Mouse (Mus musculus) myocyte (in vitro differentiated cells): ENCODE data around the gene Gm20388. TPM values are rescaled to one million over a fixed set of nuclear protein-coding genes. Genes with fewer than 3 reads are reported as not detected.

Source experiments
- H3K27me3 ChIP-seq: one replicate; pipeline ENCODE4 v1.6.1; 2011; ENCODE audit not compliant: control insufficient read depth, insufficient read depth, insufficient read length
- H3K36me3 ChIP-seq: one replicate; pipeline ENCODE4 v1.6.1; 2011; ENCODE audit not compliant: control insufficient read depth, insufficient read depth
- H3K4me2 ChIP-seq: one replicate; pipeline ENCODE4 v1.6.1; 2011; ENCODE audit warnings: low read depth, control low read depth
- H3K4me3 ChIP-seq: one replicate; pipeline ENCODE4 v1.5.1; 2011; ENCODE audit warnings: mild to moderate bottlenecking, control low read depth, moderate library complexity
- H3K79me2 ChIP-seq: one replicate; pipeline ENCODE4 v1.6.1; 2011; ENCODE audit not compliant: control insufficient read depth, insufficient read depth
- H3ac ChIP-seq: one replicate; pipeline ENCODE4 v1.6.1; 2011; ENCODE audit not compliant: control insufficient read depth, insufficient read length
- CEBPB ChIP-seq: IDR thresholded peaks from 2 replicates; pipeline ENCODE4 v1.6.1; 2011; ENCODE audit warnings: mild to moderate bottlenecking, moderate library complexity; ENCODE audit not compliant: poor library complexity, insufficient read depth, severe bottlenecking
- E2F4 ChIP-seq: IDR thresholded peaks from one replicate; pipeline ENCODE4 v1.6.1; 2011; ENCODE audit warnings: mild to moderate bottlenecking, control low read depth, moderate library complexity; ENCODE audit not compliant: insufficient read depth
- MAX ChIP-seq: IDR thresholded peaks from one replicate; pipeline ENCODE4 v1.6.1; 2011; ENCODE audit warnings: low read depth, mild to moderate bottlenecking, control low read depth
- MYOD1 ChIP-seq, 3 experiments: IDR thresholded peaks; one replicate each; pipeline ENCODE4 v1.6.1; 2011; ENCODE audit warnings: control low read depth in 2 of 3, low read depth in 2 of 3, mild to moderate bottlenecking in 2 of 3, moderate library complexity in 1 of 3; ENCODE audit not compliant: insufficient read length in 2 of 3, control insufficient read depth in 1 of 3
- MYOG ChIP-seq, 3 experiments: IDR thresholded peaks; one replicate each; pipeline ENCODE4 v1.6.1; 2011; ENCODE audit warnings: control low read depth in 2 of 3, low read depth in 2 of 3, mild to moderate bottlenecking in 2 of 3; ENCODE audit not compliant: insufficient read length in 2 of 3, control insufficient read depth in 1 of 3, insufficient read depth in 1 of 3
- POLR2A ChIP-seq: IDR thresholded peaks from one replicate; pipeline ENCODE4 v1.6.1; 2011; ENCODE audit warnings: low read depth, mild to moderate bottlenecking, control low read depth, moderate library complexity; ENCODE audit not compliant: insufficient read length
- POLR2AphosphoS2 ChIP-seq: IDR thresholded peaks from one replicate; pipeline ENCODE4 v1.6.1; 2011; ENCODE audit warnings: low read depth, control low read depth; ENCODE audit not compliant: insufficient read length
- REST ChIP-seq: IDR thresholded peaks from one replicate; pipeline ENCODE4 v1.6.1; 2011; ENCODE audit warnings: mild to moderate bottlenecking, control low read depth, moderate library complexity; ENCODE audit not compliant: insufficient read depth, insufficient read length
- SRF ChIP-seq: IDR thresholded peaks from one replicate; pipeline ENCODE4 v1.6.1; 2011; ENCODE audit warnings: low read depth; ENCODE audit not compliant: control insufficient read depth, insufficient read length
- TCF12 ChIP-seq: IDR thresholded peaks from one replicate; pipeline ENCODE4 v1.6.1; 2011; ENCODE audit warnings: mild to moderate bottlenecking, control low read depth; ENCODE audit not compliant: poor library complexity, insufficient read depth, severe bottlenecking
- TCF3 ChIP-seq: IDR thresholded peaks from one replicate; pipeline ENCODE4 v1.6.1; 2011; ENCODE audit warnings: low read depth, control low read depth; ENCODE audit not compliant: insufficient read length
- USF1 ChIP-seq: IDR thresholded peaks from one replicate; pipeline ENCODE4 v1.6.1; 2011; ENCODE audit warnings: low read depth, mild to moderate bottlenecking, control low read depth, moderate library complexity
- polyA plus RNA-seq: library from polyadenylated mRNA; unstranded; fragments of >200 nt; fragmentation: generic; extraction: Trizol; gene quantifications from one replicate; pipeline ENCODE4 v1.2.1, GENCODE M21; 2012; ENCODE audit warnings: missing spikeins

Gene Gm20388
- polyA plus RNA-seq, 1 experiment, result 15.3 TPM

DNA sequence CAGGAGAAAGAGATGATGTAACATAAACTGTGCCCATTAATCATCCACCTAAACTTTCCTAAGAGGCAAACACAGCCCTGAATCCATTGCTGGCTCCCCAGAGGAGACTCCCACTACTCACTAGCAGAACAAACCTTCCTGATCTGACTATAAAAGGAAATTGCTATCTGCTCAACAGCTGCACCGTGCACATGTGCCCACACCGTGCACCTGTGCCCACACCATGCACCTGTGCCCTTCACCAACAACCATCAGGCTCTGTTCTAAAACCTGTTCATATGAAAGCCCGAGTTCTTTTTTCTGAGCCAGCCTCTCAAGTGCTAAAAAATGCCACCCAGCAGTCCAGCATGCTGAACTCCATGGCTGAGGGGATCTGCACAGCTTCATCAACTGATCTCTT, 4004.0 kb downstream of the Gm20388 start:
- Histone ChIP-seq H3K79me2 (no peaks in the 10 kb centered on the region), H3K36me3 (peaks cover 27% of the 10 kb centered on the region), H3K4me3 (no peak overlapping the region), H3K27me3 (no peaks in the 10 kb centered on the region), H3ac (no peak overlapping the region), H3K4me2 (no peak overlapping the region)
- TF ChIP-seq TCF3 (peak; percentile 41), E2F4 (no peak), CEBPB (no peak), TCF12 (no peak), MYOG (IDR thresholded peaks at IDR 0.05; ENCODE audit: control insufficient read depth in 1 of 3, insufficient read depth in 1 of 3, insufficient read length in 2 of 3, low read depth in 2 of 3) (peak in 2 of 3 experiments; percentile 11 to 70), MYOD1 (IDR thresholded peaks at IDR 0.05; ENCODE audit: control insufficient read depth in 1 of 3, insufficient read length in 2 of 3, low read depth in 2 of 3) (peak in 2 of 3 experiments; percentile 34 to 74), REST (no peak)

DNA sequence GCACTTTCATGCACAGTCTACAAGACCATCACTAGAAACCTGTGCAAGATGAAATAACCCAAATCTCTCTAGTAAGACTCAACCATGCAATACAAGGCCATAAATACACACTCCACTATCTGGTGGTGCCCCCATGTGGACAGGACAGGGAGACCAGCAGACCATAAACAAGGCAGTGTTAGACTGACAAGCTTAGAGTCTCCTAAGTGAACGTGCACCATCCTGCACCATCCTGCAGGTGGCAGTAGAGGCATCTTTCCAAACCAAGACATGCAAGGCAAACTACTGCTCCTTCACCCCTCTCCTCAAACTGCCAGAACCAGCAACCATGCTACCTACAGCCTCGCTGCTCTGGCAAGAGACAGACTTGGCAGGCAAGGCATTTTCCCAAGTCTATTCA, 4014.1 kb downstream of the Gm20388 start:
- H3K4me3 ChIP-seq, result no peak overlapping the region
- H3ac ChIP-seq, result no peak overlapping the region
- H3K4me2 ChIP-seq, result no peak overlapping the region
- peaks cover 19% of the 10 kb centered on the region for H3K36me3 ChIP-seq
- H3K27me3 ChIP-seq, result no peaks in the 10 kb centered on the region
- no peak for TF ChIP-seq USF1
- peak; percentile 50 for TF ChIP-seq SRF
- TF ChIP-seq POLR2A, result no peak
- TF ChIP-seq REST, result no peak
- no peaks in the 10 kb centered on the region for H3K79me2 ChIP-seq

DNA sequence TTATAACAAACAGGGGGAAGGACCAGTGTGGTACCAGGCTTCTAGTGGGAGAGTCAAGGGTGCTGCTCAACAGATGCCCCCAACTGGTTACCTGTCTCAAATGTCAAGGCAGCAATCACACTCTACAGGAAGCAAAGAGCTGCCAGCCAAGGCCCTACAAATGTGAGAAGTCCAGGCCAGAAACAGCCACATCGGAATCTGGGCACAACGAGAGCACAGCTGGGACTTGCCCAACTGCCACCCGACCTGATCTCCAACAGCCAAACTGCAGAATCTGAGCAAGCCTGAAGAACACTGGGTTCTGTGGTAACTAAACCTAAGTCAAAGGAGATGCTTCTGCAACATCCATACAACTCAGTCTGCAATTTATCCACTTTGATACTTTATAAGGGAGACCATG, 4015.0 kb downstream of the Gm20388 start:
- TF ChIP-seq TCF3, result no peak
- no peak for TF ChIP-seq MYOD1 (IDR thresholded peaks at IDR 0.05; ENCODE audit: control insufficient read depth in 1 of 3, insufficient read length in 2 of 3, low read depth in 2 of 3)
- no peak for TF ChIP-seq E2F4
- no peak for TF ChIP-seq MYOG (IDR thresholded peaks at IDR 0.05; ENCODE audit: control insufficient read depth in 1 of 3, insufficient read depth in 1 of 3, insufficient read length in 2 of 3, low read depth in 2 of 3)
- TF ChIP-seq POLR2A, result no peak
- no peak for TF ChIP-seq TCF12
- no peak for TF ChIP-seq SRF
- TF ChIP-seq USF1, result no peak
- TF ChIP-seq CEBPB, result no peak
- TF ChIP-seq POLR2AphosphoS2, result no peak
- no peak for TF ChIP-seq REST
- no peak for TF ChIP-seq MAX
- Histone ChIP-seq H3K79me2 (no peaks in the 10 kb centered on the region), H3ac (no peak overlapping the region), H3K27me3 (no peaks in the 10 kb centered on the region), H3K4me2 (no peak overlapping the region), H3K36me3 (peaks cover 26% of the 10 kb centered on the region), H3K4me3 (no peak overlapping the region)

DNA sequence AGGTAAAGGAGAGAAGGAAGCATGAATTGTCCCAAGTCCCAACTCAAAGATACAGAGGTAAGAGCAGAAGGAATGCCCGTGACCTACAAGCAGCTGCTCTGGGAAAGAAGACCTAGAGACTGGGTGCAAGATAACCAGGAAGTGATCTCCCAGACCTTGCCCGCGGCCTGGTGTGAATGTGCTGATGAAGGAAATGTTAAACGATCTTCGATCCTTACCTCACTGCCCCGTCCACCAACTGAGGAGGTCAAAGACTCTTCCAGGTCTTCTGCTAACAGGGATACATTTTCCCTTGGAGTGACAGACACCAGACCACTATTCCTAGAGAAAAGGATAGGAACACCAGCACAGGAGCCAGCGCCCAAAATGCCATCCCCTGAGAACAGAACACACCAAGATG, 4018.4 kb downstream of the Gm20388 start:
- H3K4me3 ChIP-seq, result no peak overlapping the region
- no peaks in the 10 kb centered on the region for H3K79me2 ChIP-seq
- no peak for TF ChIP-seq CEBPB
- TF ChIP-seq POLR2AphosphoS2, result no peak
- TF ChIP-seq TCF12, result no peak
- TF ChIP-seq SRF, result no peak
- no peak for TF ChIP-seq REST
- no peak for TF ChIP-seq MAX
- no peak for TF ChIP-seq TCF3
- no peak overlapping the region for H3ac ChIP-seq
- peaks cover 37% of the 10 kb centered on the region for H3K36me3 ChIP-seq
- H3K4me2 ChIP-seq, result no peak overlapping the region
- H3K27me3 ChIP-seq, result no peaks in the 10 kb centered on the region

DNA sequence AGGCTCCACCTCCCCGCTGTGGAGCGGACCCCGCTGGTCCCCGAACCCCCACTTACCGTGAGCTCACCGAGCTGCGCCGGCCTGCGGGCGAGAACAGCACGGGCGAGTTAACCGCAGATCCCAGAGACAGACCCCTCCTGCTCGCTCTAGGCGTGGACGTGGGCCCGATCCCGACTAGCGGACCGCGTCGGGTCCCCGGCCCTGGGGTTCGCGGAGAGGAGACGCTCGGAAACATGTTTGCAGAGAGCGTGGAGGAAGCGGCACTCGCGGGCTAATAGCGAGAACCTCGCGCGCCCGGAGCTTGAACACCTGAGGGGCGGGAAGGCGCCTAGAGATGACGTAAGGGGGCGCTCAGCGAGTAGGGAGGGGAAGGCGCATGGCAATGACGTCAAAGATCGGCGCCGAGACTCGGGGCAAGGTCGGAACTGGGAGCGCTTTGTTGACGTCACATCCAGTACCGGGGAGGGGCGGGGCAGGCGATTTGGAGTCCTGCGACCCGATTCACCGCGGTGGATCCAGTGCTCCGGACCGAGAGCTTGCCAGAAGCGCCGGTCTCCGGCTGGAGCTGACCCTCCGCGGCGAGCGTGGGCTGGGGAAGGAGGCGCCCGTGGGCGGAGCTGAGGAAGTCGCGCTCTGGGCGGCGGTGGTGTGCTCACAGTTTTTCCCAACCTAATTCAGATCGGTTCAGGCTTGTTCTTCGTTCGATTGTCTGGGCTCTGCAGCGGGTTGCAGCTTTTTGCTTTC, 4038.5 kb downstream of the Gm20388 start, which contains the start of gene Nup133:
TSS of gene Nup133 (minus strand) at position 324 of the 744 bp plus-strand sequence.
- H3K79me2 ChIP-seq, result peaks cover 18% of the 10 kb centered on the region
- TF ChIP-seq TCF3 (no peak), CEBPB (no peak), POLR2A (peak; percentile 72), SRF (peak; percentile 96), POLR2AphosphoS2 (peak; percentile 71), MYOD1 (IDR thresholded peaks at IDR 0.05; ENCODE audit: control insufficient read depth in 1 of 3, insufficient read length in 2 of 3, low read depth in 2 of 3) (no peak), REST (no peak), E2F4 (peak; percentile 96), USF1 (no peak), TCF12 (no peak), MYOG (IDR thresholded peaks at IDR 0.05; ENCODE audit: control insufficient read depth in 1 of 3, insufficient read depth in 1 of 3, insufficient read length in 2 of 3, low read depth in 2 of 3) (peak in 2 of 3 experiments; percentile 1 to 13), MAX (no peak)
- peak within 1 kb of the TSS; percentile 99 for H3K4me2 ChIP-seq
- H3K4me3 ChIP-seq, result peak within 1 kb of the TSS; percentile 87
- H3K36me3 ChIP-seq, result peaks cover 5% of the 10 kb centered on the region
- H3ac ChIP-seq, result peak within 1 kb of the TSS; percentile 14
- no peaks in the 10 kb centered on the region for H3K27me3 ChIP-seq
